Mouse (Mus musculus): ENCODE data around the gene Mark2. TPM values are rescaled to one million over a fixed set of nuclear protein-coding genes. Genes with fewer than 3 reads are reported as not detected.

Gene Mark2
- polyA plus RNA-seq, 1 experiment from 2014 or later = 49.0 TPM

DNA sequence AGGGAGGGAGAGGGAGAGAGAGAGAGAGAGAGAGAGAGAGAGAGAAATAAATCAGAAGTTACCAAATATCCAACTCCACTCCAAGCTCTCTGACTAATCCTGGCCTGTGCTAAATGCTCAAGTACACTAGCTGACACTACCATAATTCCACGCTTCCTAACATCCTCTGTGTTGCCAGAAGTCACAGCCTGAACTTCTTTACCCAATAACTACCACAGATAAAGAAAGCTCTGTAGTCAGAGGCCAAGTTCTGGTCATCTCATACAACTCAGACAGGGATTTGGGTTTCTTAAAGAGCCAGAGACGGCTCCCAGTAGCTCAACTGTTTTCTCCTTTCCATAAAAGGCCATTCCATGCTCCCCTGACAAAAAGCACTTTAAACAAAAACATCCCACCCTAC is 36.9 kb downstream of the Mark2 start:
- Histone ChIP-seq H3K9ac (no peak overlapping the region), H3K27ac (no peak overlapping the region), H3K9me3 (no peaks in the 10 kb centered on the region), H3K4me2 (no peak overlapping the region), H3K4me3 (no peak overlapping the region), H3K36me3 (no peaks in the 10 kb centered on the region), H3K27me3 (no peaks in the 10 kb centered on the region), H3K4me1 (peaks cover 64% of the 10 kb centered on the region)
- ATAC-seq (ENCODE audit: borderline replicate concordance, extremely low read depth, low FRiP score, low TSS enrichment) = no peak
- 56% methylated on average over 2 of the region's 2 CpGs for WGBS

DNA sequence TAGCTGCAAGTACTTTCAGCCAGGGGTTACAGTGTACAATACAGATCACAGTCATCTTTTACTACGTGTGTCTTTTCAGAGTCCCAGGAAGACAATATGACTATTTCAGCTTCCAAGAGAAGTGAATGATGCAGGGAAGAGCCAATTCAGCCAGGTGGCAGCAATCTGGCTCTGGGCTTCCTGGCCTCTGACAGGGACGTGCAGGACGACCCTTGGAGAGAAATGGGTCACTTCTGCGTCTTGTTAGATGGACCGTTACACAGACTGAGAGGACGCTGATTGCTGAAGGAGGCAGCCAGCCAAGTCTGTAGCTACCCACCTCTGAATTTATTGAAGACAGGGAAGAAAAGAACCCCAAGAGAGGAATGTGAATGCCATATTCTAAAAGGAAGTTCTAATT is 37.9 kb downstream of the Mark2 start:
- ATAC-seq (ENCODE audit: borderline replicate concordance, extremely low read depth, low FRiP score, low TSS enrichment) = no peak
- Histone ChIP-seq H3K4me3 (no peak overlapping the region), H3K9ac (no peak overlapping the region), H3K27ac (no peak overlapping the region), H3K4me1 (peaks cover 62% of the 10 kb centered on the region), H3K27me3 (no peaks in the 10 kb centered on the region), H3K36me3 (no peaks in the 10 kb centered on the region), H3K9me3 (no peaks in the 10 kb centered on the region), H3K4me2 (no peak overlapping the region)
- 57% methylated on average over 6 of the region's 6 CpGs for WGBS

DNA sequence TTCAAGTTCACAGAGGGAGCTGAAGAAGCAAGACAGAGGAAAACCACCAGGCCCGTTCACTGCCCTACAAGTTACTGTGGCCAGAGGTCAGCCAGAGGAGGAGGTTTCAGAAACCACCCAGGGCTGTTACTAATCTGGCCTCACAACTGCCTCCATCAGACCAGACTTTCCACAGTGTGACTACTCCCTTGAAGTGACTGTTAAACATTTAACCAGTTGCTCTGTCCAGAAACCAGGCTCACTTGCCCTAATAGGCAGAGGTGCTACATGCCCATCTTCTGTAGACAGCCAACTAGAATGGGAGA is 39.2 kb downstream of the Mark2 start:
- Histone ChIP-seq H3K4me3 (no peak overlapping the region), H3K4me2 (no peak overlapping the region), H3K9me3 (no peaks in the 10 kb centered on the region), H3K36me3 (no peaks in the 10 kb centered on the region), H3K27ac (no peak overlapping the region), H3K27me3 (no peaks in the 10 kb centered on the region), H3K9ac (no peak overlapping the region), H3K4me1 (peaks cover 49% of the 10 kb centered on the region)
- no peak for ATAC-seq (ENCODE audit: borderline replicate concordance, extremely low read depth, low FRiP score, low TSS enrichment)
- 72% methylated on average over 1 of the region's 1 CpGs for WGBS

DNA sequence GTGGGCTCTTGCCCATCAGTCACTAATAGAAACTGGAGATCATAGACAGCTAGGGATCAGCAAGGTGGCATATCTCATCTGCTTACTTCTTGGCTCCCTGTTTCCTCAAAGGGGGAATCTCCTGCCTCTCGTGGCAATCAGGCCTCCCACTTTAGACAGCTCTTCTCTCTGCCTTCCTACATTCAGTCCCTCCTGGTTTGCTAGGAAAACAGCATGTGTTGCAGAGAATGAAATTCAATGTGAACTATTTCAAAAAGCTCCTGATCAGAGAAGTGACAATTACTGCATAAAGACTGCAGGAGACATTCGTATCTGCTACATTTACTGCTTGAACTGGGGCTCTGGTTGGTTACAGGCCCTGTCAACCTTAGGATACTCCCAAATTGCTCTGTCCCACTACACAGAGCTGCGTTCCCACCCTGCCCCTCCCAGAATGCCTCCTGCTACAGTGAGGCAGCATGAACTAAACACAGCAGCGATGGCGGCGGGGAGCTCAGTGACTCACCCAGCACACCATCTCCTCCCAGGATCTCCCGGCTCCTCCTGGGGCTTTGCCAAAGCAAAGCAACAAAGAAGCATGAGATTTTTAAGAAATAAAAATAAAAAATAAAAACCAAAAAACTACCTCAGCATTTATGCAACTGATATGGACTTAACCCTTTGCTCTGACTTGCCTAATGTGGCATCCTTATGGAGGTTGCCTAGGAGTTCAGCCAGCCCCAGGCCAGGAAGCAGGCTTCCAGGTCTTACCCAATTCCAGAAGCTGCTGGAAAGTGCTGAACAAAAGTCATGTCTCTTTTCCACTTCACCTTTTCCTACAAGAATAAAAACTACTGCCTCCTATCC is 39.8 kb downstream of the Mark2 start:
- H3K36me3 ChIP-seq = no peaks in the 10 kb centered on the region
- ATAC-seq (ENCODE audit: borderline replicate concordance, extremely low read depth, low FRiP score, low TSS enrichment) = no peak
- H3K9me3 ChIP-seq = no peaks in the 10 kb centered on the region
- H3K4me1 ChIP-seq = peaks cover 43% of the 10 kb centered on the region
- H3K9ac ChIP-seq = no peak overlapping the region
- no peaks in the 10 kb centered on the region for H3K27me3 ChIP-seq
- no peak overlapping the region for H3K4me3 ChIP-seq
- WGBS = 64% methylated on average over 7 of the region's 7 CpGs
- H3K27ac ChIP-seq = no peak overlapping the region
- no peak overlapping the region for H3K4me2 ChIP-seq

DNA sequence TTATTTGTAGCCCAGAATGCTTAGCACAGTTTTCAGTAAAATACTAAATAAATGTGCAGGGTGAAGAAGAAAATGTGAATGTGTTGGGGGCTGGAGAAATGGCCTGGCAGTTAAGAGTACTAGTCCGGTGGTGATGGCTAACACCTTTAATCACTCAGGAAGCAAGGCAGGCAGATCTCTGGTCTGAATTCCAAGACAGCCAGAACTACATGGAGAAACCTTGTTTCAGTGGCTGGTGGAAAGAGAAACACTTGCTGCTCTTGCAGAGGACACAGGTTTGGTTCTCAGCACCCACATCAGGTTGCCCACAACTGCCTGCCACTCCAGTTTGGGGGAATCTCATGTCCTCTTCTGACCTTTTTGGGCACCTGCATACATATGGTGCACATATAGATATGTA is 41.6 kb downstream of the Mark2 start:
- 85% methylated on average over 1 of the region's 1 CpGs for WGBS
- H3K36me3 ChIP-seq = no peaks in the 10 kb centered on the region
- H3K27me3 ChIP-seq = no peaks in the 10 kb centered on the region
- no peak overlapping the region for H3K9ac ChIP-seq
- H3K4me3 ChIP-seq = no peak overlapping the region
- no peaks in the 10 kb centered on the region for H3K9me3 ChIP-seq
- H3K4me2 ChIP-seq = no peak overlapping the region
- no peak for ATAC-seq (ENCODE audit: borderline replicate concordance, extremely low read depth, low FRiP score, low TSS enrichment)
- H3K4me1 ChIP-seq = peaks cover 43% of the 10 kb centered on the region
- no peak overlapping the region for H3K27ac ChIP-seq

DNA sequence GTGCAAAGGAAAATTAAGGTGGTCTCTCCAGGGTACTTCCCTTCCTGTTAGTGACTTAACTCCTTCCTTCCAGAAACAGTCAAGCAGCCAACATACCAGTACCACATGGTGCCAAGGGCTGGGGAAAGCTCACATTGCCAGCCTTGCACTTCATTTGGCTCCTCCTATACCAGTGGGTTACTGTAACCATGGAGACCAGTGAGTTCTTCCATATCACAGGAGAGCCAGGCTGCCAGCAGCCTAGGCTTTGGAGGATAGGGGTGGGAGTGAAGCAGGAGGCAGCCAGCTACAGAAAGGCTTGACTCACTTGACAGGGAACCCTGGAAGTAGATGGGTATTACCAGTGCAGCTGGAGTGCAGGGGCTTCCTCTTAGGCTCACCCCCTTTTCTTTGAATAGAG is 42.6 kb downstream of the Mark2 start:
- no peak overlapping the region for H3K4me3 ChIP-seq
- no peak overlapping the region for H3K27ac ChIP-seq
- no peak overlapping the region for H3K9ac ChIP-seq
- H3K4me2 ChIP-seq = no peak overlapping the region
- no peaks in the 10 kb centered on the region for H3K27me3 ChIP-seq
- H3K4me1 ChIP-seq = peaks cover 49% of the 10 kb centered on the region
- H3K36me3 ChIP-seq = no peaks in the 10 kb centered on the region
- ATAC-seq (ENCODE audit: borderline replicate concordance, extremely low read depth, low FRiP score, low TSS enrichment) = peak; percentile 52; the same call in 1 of the 2 replicates
- H3K9me3 ChIP-seq = no peaks in the 10 kb centered on the region

DNA sequence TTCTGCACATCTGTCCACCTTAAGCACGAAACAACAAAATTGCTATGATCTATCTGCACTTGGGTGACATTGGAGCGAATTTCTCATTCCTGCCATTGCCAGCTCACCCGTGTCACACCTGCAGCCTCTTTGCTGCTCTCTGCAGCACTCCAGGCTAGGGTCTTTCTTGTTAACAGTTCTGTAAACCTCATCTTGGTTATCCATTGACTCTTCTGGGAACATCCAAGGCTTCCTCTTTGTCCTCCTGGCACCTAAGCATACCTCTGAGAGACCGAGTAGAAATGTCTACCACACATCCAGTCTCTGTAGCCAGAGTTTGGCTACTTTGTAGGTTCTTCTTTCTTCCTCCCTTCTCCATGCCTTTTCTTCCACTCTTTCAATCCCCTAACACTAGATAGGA is 45.7 kb downstream of the Mark2 start:
- H3K36me3 ChIP-seq = no peaks in the 10 kb centered on the region
- H3K9ac ChIP-seq = no peak overlapping the region
- no peaks in the 10 kb centered on the region for H3K9me3 ChIP-seq
- H3K27ac ChIP-seq = peak overlapping the region; percentile 62
- no peak overlapping the region for H3K4me2 ChIP-seq
- H3K4me1 ChIP-seq = peaks cover 50% of the 10 kb centered on the region
- H3K4me3 ChIP-seq = no peak overlapping the region
- WGBS = 59% methylated on average over 4 of the region's 4 CpGs
- no peaks in the 10 kb centered on the region for H3K27me3 ChIP-seq
- no peak for ATAC-seq (ENCODE audit: borderline replicate concordance, extremely low read depth, low FRiP score, low TSS enrichment)

DNA sequence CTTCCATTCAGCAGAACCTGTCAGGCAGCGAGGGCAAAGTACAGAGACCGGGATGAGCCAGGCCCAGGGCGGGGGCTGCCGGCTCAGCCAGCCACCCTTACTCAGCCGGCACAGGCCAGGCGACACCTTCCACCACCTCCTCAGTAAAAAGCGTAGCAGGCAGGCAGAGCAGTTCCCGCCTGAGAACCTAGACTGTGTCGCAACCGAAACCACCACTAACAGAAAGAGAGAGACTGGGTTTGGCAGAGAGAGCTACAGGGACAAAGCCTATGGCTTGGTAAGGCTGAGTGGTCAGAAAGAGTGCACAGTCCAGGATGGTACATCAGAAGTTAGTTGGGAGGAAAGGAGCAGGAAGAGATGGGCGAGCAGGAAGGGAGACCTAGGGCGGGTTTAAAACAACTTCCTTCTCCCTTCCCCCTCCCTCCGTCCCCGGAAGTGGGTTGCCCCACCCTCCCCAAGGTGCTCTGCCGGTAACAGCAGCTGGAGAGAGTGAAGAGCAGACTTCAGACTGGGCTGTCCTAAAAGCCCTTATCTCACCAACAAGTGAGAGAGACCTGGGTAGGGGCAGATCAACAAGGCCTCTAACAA is 46.5 kb downstream of the Mark2 start:
- H3K9ac ChIP-seq = peak overlapping the region; percentile 4; the same call in 1 of the 2 replicates

DNA sequence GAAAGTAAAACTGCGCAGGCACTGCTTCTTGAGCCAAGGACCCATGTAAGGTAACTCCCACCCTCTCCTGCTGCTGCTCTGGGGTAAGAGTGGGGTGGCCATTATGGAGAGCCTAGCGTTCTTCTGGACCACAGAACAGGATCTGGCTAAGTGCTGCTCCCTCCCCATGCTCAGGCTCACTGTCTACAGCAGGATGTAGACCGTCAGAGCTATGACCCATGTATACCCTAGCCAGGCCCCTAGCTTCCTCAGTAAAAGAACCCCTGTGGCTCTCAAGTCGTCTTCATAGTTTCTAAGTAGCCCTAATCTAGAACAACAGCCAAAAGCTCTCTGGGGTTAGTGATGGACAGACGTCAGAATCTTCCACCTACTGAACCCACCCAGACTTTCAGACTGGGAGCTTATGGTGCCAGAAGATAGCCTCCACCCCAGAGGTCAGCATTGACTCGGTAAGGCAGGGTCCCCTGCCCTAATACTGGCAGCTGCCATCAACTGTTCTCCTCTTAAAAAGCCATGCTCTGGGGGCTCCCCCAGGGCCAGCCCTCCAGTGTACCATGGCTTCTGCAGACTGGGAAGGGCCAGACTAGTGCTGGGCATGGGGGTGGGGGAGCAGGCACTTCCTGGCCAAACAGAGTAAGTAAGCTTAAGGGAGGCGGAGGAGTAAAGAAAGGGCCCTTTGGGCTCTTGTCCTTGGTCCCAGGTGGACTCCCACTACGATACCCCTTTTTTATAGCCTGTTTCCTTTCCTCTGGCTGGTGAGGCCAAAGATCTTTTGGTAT is 47.4 kb downstream of the Mark2 start:
- no peak for ATAC-seq (ENCODE audit: borderline replicate concordance, extremely low read depth, low FRiP score, low TSS enrichment)
- Histone ChIP-seq H3K9ac (peak overlapping the region; percentile 4; the same call in 1 of the 2 replicates), H3K4me2 (peak overlapping the region; percentile 39), H3K27me3 (no peaks in the 10 kb centered on the region), H3K36me3 (0 out of 2 replicates have a peak, but pooled peaks cover 3% of the 10 kb centered on the region), H3K9me3 (no peaks in the 10 kb centered on the region), H3K27ac (peak overlapping the region; percentile 62), H3K4me3 (no peak overlapping the region), H3K4me1 (peaks cover 47% of the 10 kb centered on the region)
- 58% methylated on average over 8 of the region's 8 CpGs for WGBS

More for the DNA sequence above, 46.5 kb downstream of the Mark2 start:
- Histone ChIP-seq H3K27ac (peak overlapping the region; percentile 62), H3K4me3 (peak overlapping the region; percentile 20), H3K4me1 (peaks cover 50% of the 10 kb centered on the region), H3K36me3 (0 out of 2 replicates have a peak, but pooled peaks cover 3% of the 10 kb centered on the region), H3K4me2 (peak overlapping the region; percentile 39), H3K27me3 (no peaks in the 10 kb centered on the region), H3K9me3 (no peaks in the 10 kb centered on the region)
- WGBS = 44% methylated on average over 15 of the region's 15 CpGs
- peak; percentile 44 for ATAC-seq (ENCODE audit: borderline replicate concordance, extremely low read depth, low FRiP score, low TSS enrichment)

DNA sequence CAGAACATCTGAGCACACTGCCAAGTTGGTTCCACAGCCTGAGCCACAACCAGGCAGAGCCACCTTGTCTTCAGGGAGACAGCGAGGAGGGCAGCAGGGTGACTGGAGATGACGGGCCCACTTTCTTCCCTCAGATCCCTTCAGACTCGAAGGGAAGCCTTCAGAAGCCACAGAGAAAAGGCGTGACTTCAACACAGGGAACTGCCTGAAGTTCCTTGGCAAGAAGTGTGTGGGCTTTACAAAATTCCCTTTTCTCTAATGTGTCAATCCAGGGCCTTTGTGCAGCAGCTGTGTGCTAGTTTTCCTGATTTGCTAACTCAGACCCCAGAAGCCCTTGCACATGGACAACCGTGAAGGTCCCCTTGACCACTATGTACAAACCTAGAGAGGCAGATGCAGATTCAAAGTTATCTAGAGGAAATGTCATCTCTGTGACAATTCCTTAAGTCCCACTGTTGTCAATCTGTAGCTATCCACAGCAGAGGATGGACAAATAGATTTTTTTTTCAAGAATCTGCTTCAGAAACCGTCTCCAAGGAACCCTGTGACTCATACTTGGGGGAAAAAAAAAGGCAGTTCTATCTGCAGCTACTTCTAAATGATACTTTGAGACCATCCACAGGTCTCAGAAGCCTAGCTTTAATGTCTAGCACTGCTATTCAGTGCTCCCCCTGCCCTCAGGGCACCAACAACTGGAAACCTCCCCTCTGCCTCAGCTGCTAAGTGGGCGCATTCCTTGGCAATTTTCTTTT is 49.5 kb downstream of the Mark2 start:
- peaks cover 42% of the 10 kb centered on the region for H3K4me1 ChIP-seq

DNA sequence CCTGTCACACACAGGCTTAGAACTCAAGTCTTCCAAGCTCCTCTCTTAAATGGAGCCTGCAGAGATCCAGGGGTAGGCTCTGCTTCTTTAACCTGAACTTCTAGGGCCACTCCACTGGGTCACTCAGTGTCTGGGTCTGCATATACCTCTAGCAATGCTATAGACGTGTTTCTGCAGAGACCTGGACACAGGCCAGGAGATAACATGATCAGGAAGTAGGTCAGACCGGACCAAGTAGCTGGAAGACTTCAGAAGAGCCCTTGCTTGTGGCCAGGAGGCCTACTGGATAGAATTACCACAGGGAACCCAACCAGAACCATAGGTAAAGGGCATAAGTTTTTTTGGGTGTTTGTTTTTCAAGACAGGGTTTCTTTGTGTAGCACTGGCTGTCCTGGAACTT is 51.9 kb downstream of the Mark2 start:
- no peak for ATAC-seq (ENCODE audit: borderline replicate concordance, extremely low read depth, low FRiP score, low TSS enrichment)

More for the DNA sequence above, 49.5 kb downstream of the Mark2 start:
- Histone ChIP-seq H3K27ac (no peak overlapping the region), H3K36me3 (0 out of 2 replicates have a peak, but pooled peaks cover 8% of the 10 kb centered on the region), H3K4me2 (no peak overlapping the region), H3K9ac (no peak overlapping the region), H3K4me3 (no peak overlapping the region), H3K9me3 (no peaks in the 10 kb centered on the region), H3K27me3 (no peaks in the 10 kb centered on the region)
- 74% methylated on average over 7 of the region's 7 CpGs for WGBS
- no peak for ATAC-seq (ENCODE audit: borderline replicate concordance, extremely low read depth, low FRiP score, low TSS enrichment)

More for the DNA sequence above, 51.9 kb downstream of the Mark2 start:
- Histone ChIP-seq H3K4me2 (no peak overlapping the region), H3K36me3 (peaks cover 30% of the 10 kb centered on the region), H3K27me3 (no peaks in the 10 kb centered on the region), H3K4me3 (no peak overlapping the region), H3K27ac (no peak overlapping the region), H3K9ac (no peak overlapping the region), H3K9me3 (no peaks in the 10 kb centered on the region), H3K4me1 (peaks cover 24% of the 10 kb centered on the region)
- 14% methylated on average over 2 of the region's 2 CpGs for WGBS
